Mouse (Mus musculus) thymus, postnatal 25 days (tissue): ENCODE data around the gene Olfr1294.

ENCODE experiments used
- DNase-seq: peaks from one replicate; pipeline ENCODE4 v3.0.0; 2022

The Olfr1294 gene

DNA sequence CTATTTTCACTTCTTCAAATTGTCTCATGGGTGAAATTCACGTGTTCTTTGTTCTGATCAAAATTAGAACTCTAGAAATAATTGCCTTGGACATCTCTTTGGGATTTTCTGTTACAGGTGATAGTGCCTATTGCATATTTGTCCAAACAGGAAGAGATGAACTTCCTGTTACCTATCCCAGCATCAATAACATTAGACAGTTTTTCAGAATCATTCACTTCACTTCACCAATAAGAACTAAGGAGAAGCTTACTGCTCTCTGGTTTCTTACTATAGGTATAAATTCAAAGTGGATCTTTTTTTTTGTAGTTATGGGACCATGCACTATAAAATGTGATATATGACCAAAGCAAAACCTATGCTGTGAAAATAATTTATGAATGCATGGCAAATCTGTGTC, at the start of gene Olfr1294:
Gene Olfr1294, minus strand, starts transcription at position 101 of the 400 bp plus-strand sequence.
- no peak for DNase-seq

DNA sequence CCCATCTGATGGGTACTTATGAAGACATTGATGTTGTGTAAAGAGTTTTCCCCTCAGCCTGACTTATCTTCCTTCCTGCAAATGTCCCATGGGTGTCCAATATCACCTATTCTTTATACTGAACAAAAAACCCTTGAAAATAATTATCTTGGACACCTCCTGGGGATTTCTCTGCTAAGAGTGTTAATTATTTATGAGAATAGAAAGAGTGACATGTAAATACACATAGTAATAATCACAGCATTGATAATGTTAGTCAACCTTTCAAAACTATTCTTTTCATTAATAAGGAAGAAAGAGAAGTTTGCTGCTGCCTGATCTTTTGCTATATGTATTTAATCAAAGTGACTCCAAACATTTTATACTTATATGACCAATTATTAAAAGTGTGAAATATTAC, 29.5 kb upstream of the Olfr1294 start, which contains the start of gene Olfr1295:
Gene Olfr1295, minus strand, starts transcription at position 101 of the 400 bp plus-strand sequence.
- no peak for DNase-seq

DNA sequence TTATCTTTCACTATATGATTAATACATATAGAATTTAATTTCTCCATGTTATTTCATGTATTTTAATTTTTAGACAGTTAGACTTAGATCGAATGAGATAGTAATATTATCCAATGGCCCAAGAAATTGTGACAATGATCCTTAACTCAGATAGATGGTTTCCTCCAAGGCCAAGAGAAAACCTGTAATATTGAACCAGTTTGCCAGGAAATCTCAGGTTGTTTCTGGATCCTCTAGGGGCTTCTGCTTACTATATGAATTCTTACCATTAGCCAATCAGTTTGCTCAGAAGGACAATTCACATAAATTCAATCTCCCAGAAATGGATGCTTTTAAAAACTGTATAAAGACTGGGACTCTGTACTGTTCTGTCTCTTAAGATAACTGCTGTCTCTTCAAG, 15.2 kb downstream of the Olfr1294 start, which contains the start of gene Olfr1293-ps:
Gene Olfr1293-ps, plus strand, starts transcription at position 301 of the 400 bp plus-strand sequence.
- no peak for DNase-seq

DNA sequence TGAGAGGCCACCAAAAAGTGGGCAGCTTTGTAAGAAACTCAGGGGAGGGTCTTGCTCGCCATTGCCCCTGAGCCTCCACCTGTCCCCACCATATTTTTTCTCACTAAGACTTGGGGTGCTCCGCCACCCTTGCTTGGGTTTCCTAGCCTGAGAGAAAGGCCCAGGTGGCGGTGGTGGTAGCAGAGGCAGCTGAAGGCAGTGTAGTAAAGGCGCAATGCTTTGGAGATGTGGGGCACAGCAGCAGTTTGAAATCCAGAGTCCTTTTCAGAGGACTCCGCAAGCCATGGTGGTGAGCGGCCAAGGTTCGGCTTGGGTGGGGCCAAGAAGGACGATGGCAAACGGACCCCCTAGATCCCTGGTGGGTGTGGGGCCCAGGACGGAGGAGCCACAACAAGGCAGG, 22.6 kb downstream of the Olfr1294 start:
- DNase-seq, result no peak

DNA sequence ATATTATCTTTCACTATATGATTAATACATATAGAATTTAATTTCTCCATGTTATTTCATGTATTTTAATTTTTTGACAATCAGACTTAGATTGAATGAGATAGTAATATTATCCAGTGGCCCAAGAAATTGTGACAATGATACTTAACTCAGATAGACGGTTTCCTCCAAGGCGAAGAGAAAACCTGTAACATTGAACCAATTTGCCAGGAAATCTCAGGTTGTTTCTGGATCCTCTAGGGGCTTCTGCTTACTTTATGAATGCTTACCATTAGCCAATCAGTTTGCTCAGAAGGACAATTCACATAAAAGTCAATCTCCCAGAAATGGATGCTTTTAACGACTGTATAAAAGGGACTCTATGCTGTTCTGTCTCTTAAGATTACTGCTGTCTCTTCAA, 43.2 kb downstream of the Olfr1294 start, which contains the start of gene Olfr1291-ps1:
Gene Olfr1291-ps1, plus strand, starts transcription at position 301 of the 400 bp plus-strand sequence.
- DNase-seq, result no peak

DNA sequence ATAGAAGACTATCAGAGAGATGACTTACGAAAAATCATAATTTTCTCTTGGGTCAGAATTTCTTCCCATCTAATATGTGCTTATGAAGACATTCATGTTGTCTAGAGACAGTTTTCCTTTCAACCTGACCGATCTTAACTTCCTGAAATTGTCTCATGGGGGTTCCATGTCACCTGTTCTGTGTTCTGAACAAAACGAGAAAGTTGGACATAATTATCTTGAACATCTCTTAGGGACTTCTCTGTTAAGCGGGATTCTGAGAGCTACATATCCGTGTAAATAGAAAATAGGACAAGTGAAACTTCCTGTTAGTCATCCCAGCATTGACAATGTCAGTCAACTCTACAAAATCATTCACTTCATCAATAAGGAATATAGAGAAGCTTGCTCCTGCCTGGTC, 46.4 kb downstream of the Olfr1294 start, which contains the start of gene Olfr1290:
Gene Olfr1290, minus strand, starts transcription at position 101 of the 400 bp plus-strand sequence.
- no peak for DNase-seq
